12 mouse cellular contexts compared by ENCODE assay signal in genomic region chr5:125170107-125170842, GRCm38 (mm10). TPM values are rescaled to one million over a fixed set of nuclear protein-coding genes. Genes with fewer than 3 reads are reported as not detected.
A peak's percentile ranks its signal among the peaks of the same experiment; 100 is the strongest.
DNase-seq lines count a peak whose midpoint lies in the region; ATAC-seq and TF ChIP-seq lines count a peak whose summit lies in the region.
"Had no signal": no experiment of that assay in that cellular context is flagged by ENCODE, and none has a peak within 500 bp of the region (broad histone marks: within the 10 kb centered on the region; RNA-seq: fewer than 3 reads in every experiment).

No protein-coding gene starts in this region.

- no peak for TF ChIP-seq POLR2A in kidney, adult 2 months (IDR thresholded peaks at IDR 0.05; ENCODE audit: low read depth, low read length)
- TF ChIP-seq POLR2A in brain, embryonic 14.5 days (IDR thresholded peaks at IDR 0.05; ENCODE audit: borderline replicate concordance, extremely low read depth, insufficient read depth, insufficient read length, poor library complexity, severe bottlenecking) = no peak

- no peaks in the 10 kb centered on the region for H3K9me3 ChIP-seq in hindbrain, embryonic 15.5 days
- H3K9me3 ChIP-seq: liver, embryonic 13.5 days had no signal

- TF ChIP-seq CTCF in kidney, adult 2 months (conservative IDR thresholded peaks at IDR 0.05; ENCODE audit: insufficient read depth, insufficient read length, low read depth, low read length) = no peak
- no peak for TF ChIP-seq CTCF in brain, embryonic 14.5 days (IDR thresholded peaks at IDR 0.05; ENCODE audit: borderline replicate concordance, extremely low read depth, insufficient read depth, insufficient read length)

- no peaks in the 10 kb centered on the region for H3K27me3 ChIP-seq in kidney, adult 2 months (replicated peaks; ENCODE audit: control insufficient read depth, insufficient read depth, low read length)
- H3K27me3 ChIP-seq in hindbrain, embryonic 15.5 days = no peaks in the 10 kb centered on the region
- H3K27me3 ChIP-seq: liver, embryonic 13.5 days had no signal

- H3K27ac ChIP-seq in kidney, adult 2 months (ENCODE audit: insufficient read depth, low read depth, low read length) = no peak overlapping the region
- peak overlapping the region; percentile 41; the same call in 1 of the 2 replicates for H3K27ac ChIP-seq in hindbrain, embryonic 15.5 days (replicated peaks)
- H3K27ac ChIP-seq: liver, embryonic 13.5 days had no signal

- H3K36me3 ChIP-seq in kidney, adult 2 months (ENCODE audit: control insufficient read depth, insufficient read depth, low read length) = no peaks in the 10 kb centered on the region
- no peaks in the 10 kb centered on the region for H3K36me3 ChIP-seq in hindbrain, embryonic 15.5 days
- H3K36me3 ChIP-seq: G1E; liver, embryonic 13.5 days had no signal

- H3K4me1 ChIP-seq in kidney, adult 2 months (ENCODE audit: control insufficient read depth, insufficient read depth, low read length) = peaks cover 54% of the 10 kb centered on the region
- peaks cover 93% of the 10 kb centered on the region for H3K4me1 ChIP-seq in hindbrain, embryonic 15.5 days (replicated peaks)

- H3K4me3 ChIP-seq in kidney, adult 2 months (ENCODE audit: insufficient read depth, low read depth, low read length) = no peak overlapping the region
- no peak overlapping the region for H3K4me3 ChIP-seq in hindbrain, embryonic 15.5 days
- H3K4me3 ChIP-seq: liver, embryonic 13.5 days had no signal

- ATAC-seq in hindbrain, embryonic 15.5 days (ENCODE audit: low FRiP score, low read depth) = no peak
- ATAC-seq in erythroblast, adult 5-6 weeks (replicated peaks; ENCODE audit: low FRiP score, poor library complexity, severe bottlenecking) = no peak

- WGBS in kidney, adult 2 months = 65% methylated on average over 11 of the region's 11 CpGs
- WGBS in hindbrain, embryonic 15.5 days = 62% methylated on average over 11 of the region's 11 CpGs

- H3K9ac ChIP-seq in hindbrain, embryonic 15.5 days = no peak overlapping the region
- H3K9ac ChIP-seq: liver, embryonic 13.5 days had no signal

- DNase-seq in adrenal gland, postnatal 14 days = peak; percentile 11
- DNase-seq in adrenal gland, postnatal 4 days (ENCODE audit: low spot score in 2 of 2) = no peak
- DNase-seq in kidney, adult 2 months = peak; percentile 41
- DNase-seq in kidney, postnatal 10 days = no peak
- DNase-seq in brain, embryonic 14.5 days (ENCODE audit: low read depth) = peak; percentile 59
- no peak for DNase-seq in frontal cortex, postnatal 10 days (ENCODE audit: low spot score in 2 of 2)
- DNase-seq: heart, postnatal 4 days; liver, embryonic 13.5 days; lung, postnatal 36 days had no signal

- no peak overlapping the region for H3K4me2 ChIP-seq in hindbrain, embryonic 15.5 days
- H3K4me2 ChIP-seq: liver, embryonic 13.5 days had no signal

RNA-seq across cellular contexts. Expression of gene Ncor2, which starts 8.7 kb away (rescaled TPM):
- 165 and 192 TPM in 2 replicates for total RNA-seq in adrenal gland, postnatal 14 days (2021)
- 100 to 1,000 TPM; 240 to 243 TPM for total RNA-seq in adrenal gland, postnatal 4 days (2021)
- polyA plus RNA-seq in kidney, adult 2 months (2012; rRNA removed) = 32.0 and 38.8 TPM in 2 replicates
- 31.6 and 71.5 TPM in 2 replicates for polyA plus RNA-seq in brain, embryonic 14.5 days (2012; rRNA removed)
- 26.3 and 28.7 TPM in 2 replicates for polyA plus RNA-seq in hindbrain, embryonic 15.5 days (2015; fragmentation: Nextera tagmentation; extraction: Ambion mirVana)
- total RNA-seq in erythroblast, adult 5-6 weeks (2015; ENCODE audit: low replicate concordance) = 15.8 and 18.2 TPM in 2 replicates
- total RNA-seq in erythroblast, adult 5-6 weeks (2017; ENCODE audit: low replicate concordance) = 6.0 and 8.0 TPM in 2 replicates
- total RNA-seq: G1E had no signal

Comparison
In these comparisons a context has a peak if more than half of its experiments do, and no peak if none do; other contexts are left out.
1. DNase-seq: peak in adrenal gland, postnatal 14 days (single experiment), kidney, adult 2 months (single experiment) and brain, embryonic 14.5 days (single experiment); none in adrenal gland, postnatal 4 days (0 of 2), kidney, postnatal 10 days (single experiment) and frontal cortex, postnatal 10 days (0 of 2).